10 mouse cellular contexts compared by ENCODE assay signal in genomic region chr4:88275571-88276041, GRCm38 (mm10).
DNase-seq lines count a peak whose midpoint lies in the region; ATAC-seq and TF ChIP-seq lines count a peak whose summit lies in the region.
"Had no signal": no experiment of that assay in that cellular context is flagged by ENCODE, and none has a peak within 500 bp of the region (broad histone marks: within the 10 kb centered on the region; RNA-seq: fewer than 3 reads in every experiment).

No protein-coding gene starts in this region.

- H3K4me1 ChIP-seq in forebrain, embryonic 14.5 days (ENCODE audit: control insufficient read depth, insufficient read depth, low read length), result no peaks in the 10 kb centered on the region
- H3K4me1 ChIP-seq in forebrain, embryonic 10.5 days, result peaks cover 7% of the 10 kb centered on the region; the same call in 1 of the 2 replicates

- no peak overlapping the region for H3K4me2 ChIP-seq in forebrain, embryonic 14.5 days (ENCODE audit: low read length)
- H3K4me2 ChIP-seq: liver, embryonic 11.5 days had no signal

- 0 out of 2 replicates have a peak overlapping the region, but pooled peaks have one; percentile 23 for H3K27ac ChIP-seq in forebrain, embryonic 14.5 days (ENCODE audit: low read depth, low read length)
- no peak overlapping the region for H3K27ac ChIP-seq in forebrain, embryonic 10.5 days
- H3K27ac ChIP-seq in left cerebral cortex, adult 2 months, result peak overlapping the region; percentile 4; the same call in 1 of the 2 replicates

- H3K27me3 ChIP-seq in forebrain, embryonic 14.5 days (replicated peaks; ENCODE audit: control insufficient read depth, insufficient read depth, low read length), result no peaks in the 10 kb centered on the region
- no peaks in the 10 kb centered on the region for H3K27me3 ChIP-seq in forebrain, embryonic 10.5 days (ENCODE audit: poor library complexity, severe bottlenecking)

- peak; percentile 27 for DNase-seq in forebrain, embryonic 14.5 days (ENCODE audit: low spot score)
- no peak for DNase-seq in forebrain, embryonic 10.5 days (ENCODE audit: extremely low spot score, low spot score)
- no peak for DNase-seq in left cerebral cortex, adult 2 months (ENCODE audit: extremely low spot score in 1 of 2, low spot score in 2 of 2)
- no peak for DNase-seq in left cerebral cortex, postnatal 10 days (ENCODE audit: extremely low spot score in 1 of 2, low spot score in 2 of 2)
- DNase-seq in adipocyte (ENCODE audit: low spot score), result peak; percentile 49
- peak; percentile 58 for DNase-seq in naive thymus-derived CD4-positive, alpha-beta T cell, adult 2 months (ENCODE audit: low read depth)
- no peak for DNase-seq in adrenal gland, postnatal 10 days
- DNase-seq in natural killer cell, adult 2 months (ENCODE audit: low spot score in 2 of 2), result no peak
- DNase-seq: adrenal gland, postnatal 14 days had no signal

- no peak overlapping the region for H3K9ac ChIP-seq in forebrain, embryonic 14.5 days (ENCODE audit: low read length)

- ATAC-seq in forebrain, embryonic 14.5 days, result no peak

- no peak overlapping the region for H3K4me3 ChIP-seq in forebrain, embryonic 14.5 days (ENCODE audit: low read depth, low read length)
- H3K4me3 ChIP-seq in forebrain, embryonic 10.5 days, result no peak overlapping the region
- H3K4me3 ChIP-seq in left cerebral cortex, adult 2 months, result no peak overlapping the region

- no peak for TF ChIP-seq CTCF in left cerebral cortex, adult 2 months (IDR thresholded peaks at IDR 0.05)

- H3K36me3 ChIP-seq in forebrain, embryonic 14.5 days (ENCODE audit: control insufficient read depth, insufficient read depth, low read length), result no peaks in the 10 kb centered on the region
- no peaks in the 10 kb centered on the region for H3K36me3 ChIP-seq in forebrain, embryonic 10.5 days (replicated peaks)

- intact Hi-C loops in left cerebral cortex, adult 2 months (cut with DNase I), result no loop called here
- intact Hi-C loops in left cerebral cortex, postnatal 10 days (cut with DNase I), result no loop called here

- 49% methylated on average over 6 of the region's 6 CpGs for WGBS in forebrain, embryonic 14.5 days
- WGBS in forebrain, embryonic 10.5 days, result 87% methylated on average over 6 of the region's 6 CpGs

- no peaks in the 10 kb centered on the region for H3K9me3 ChIP-seq in forebrain, embryonic 14.5 days (replicated peaks; ENCODE audit: control insufficient read depth, low read length)
- H3K9me3 ChIP-seq in forebrain, embryonic 10.5 days, result no peaks in the 10 kb centered on the region

Comparison
In these comparisons a context has a peak if more than half of its experiments do, and no peak if none do; other contexts are left out.
1. DNase-seq: peak in forebrain, embryonic 14.5 days (single experiment), adipocyte (single experiment) and naive thymus-derived CD4-positive, alpha-beta T cell, adult 2 months (single experiment); none in forebrain, embryonic 10.5 days (single experiment), left cerebral cortex, adult 2 months (0 of 2), left cerebral cortex, postnatal 10 days (0 of 2), adrenal gland, postnatal 10 days (single experiment) and natural killer cell, adult 2 months (0 of 2).